ENCODE assay signal across 10 mouse cellular contexts in the genomic region with DNA sequence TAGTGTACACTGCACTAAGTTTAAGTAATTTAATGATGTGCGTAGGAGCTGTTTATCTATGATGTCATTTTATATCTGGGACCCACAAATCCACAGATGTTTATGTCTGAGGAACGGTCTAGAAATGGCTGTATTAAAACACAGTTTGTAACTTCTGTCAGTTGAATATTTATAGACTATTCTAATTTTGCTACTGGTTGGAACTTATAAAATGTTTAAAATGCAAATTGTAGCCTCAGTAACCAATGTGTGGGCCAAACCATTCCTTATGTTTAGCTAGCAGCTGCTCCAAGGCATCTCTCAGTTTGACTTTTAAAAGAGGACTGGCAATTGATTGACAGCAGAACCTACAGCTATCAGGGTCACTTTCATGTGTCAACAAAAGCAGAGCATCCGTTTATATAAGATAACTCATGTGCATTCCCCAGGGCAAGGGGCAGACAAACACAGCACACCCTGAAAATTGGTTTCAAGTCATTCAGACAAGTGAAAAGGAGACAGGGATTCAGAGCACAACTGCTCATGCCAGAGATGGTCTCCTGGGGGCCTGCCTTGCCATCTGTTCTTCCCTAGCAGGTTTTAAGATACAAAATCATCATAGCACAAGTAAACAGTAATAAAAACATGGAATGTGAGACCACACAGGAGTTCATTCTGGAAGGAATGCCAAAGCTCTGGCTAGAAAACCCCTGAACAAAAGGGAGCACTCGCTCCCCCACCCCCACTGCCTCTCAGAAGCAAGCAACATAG. TPM values are rescaled to one million over a fixed set of nuclear protein-coding genes. Genes with fewer than 3 reads are reported as not detected.
DNase-seq lines count a peak whose midpoint lies in the region; ATAC-seq and TF ChIP-seq lines count a peak whose summit lies in the region.
"Had no signal": no experiment of that assay in that cellular context is flagged by ENCODE, and none has a peak within 500 bp of the region (broad histone marks: within the 10 kb centered on the region; RNA-seq: fewer than 3 reads in every experiment).

No protein-coding gene starts in this region.

- H3K27me3 ChIP-seq in embryonic facial prominence, embryonic 12.5 days: no peaks in the 10 kb centered on the region
- H3K27me3 ChIP-seq in hindbrain, postnatal 0 days (ENCODE audit: insufficient read depth, low read length): no peaks in the 10 kb centered on the region
- no peaks in the 10 kb centered on the region for H3K27me3 ChIP-seq in neural tube, embryonic 13.5 days
- H3K27me3 ChIP-seq: limb, embryonic 15.5 days had no signal

- no peaks in the 10 kb centered on the region for H3K9me3 ChIP-seq in embryonic facial prominence, embryonic 12.5 days
- H3K9me3 ChIP-seq in hindbrain, postnatal 0 days (ENCODE audit: low read length): no peaks in the 10 kb centered on the region
- no peaks in the 10 kb centered on the region for H3K9me3 ChIP-seq in neural tube, embryonic 13.5 days
- H3K9me3 ChIP-seq: limb, embryonic 15.5 days had no signal

- no peak for TF ChIP-seq CTCF in hindbrain, postnatal 0 days (IDR thresholded peaks at IDR 0.05; ENCODE audit: low read depth)

- H3K4me1 ChIP-seq in embryonic facial prominence, embryonic 12.5 days: peaks cover 9% of the 10 kb centered on the region; the same call in 1 of the 2 replicates
- no peaks in the 10 kb centered on the region for H3K4me1 ChIP-seq in hindbrain, postnatal 0 days (ENCODE audit: insufficient read depth, low read length)
- peaks cover 11% of the 10 kb centered on the region for H3K4me1 ChIP-seq in neural tube, embryonic 13.5 days (replicated peaks)
- H3K4me1 ChIP-seq: limb, embryonic 15.5 days had no signal

- H3K4me2 ChIP-seq in embryonic facial prominence, embryonic 12.5 days (replicated peaks): no peak overlapping the region
- no peak overlapping the region for H3K4me2 ChIP-seq in hindbrain, postnatal 0 days (ENCODE audit: low read depth, low read length)
- no peak overlapping the region for H3K4me2 ChIP-seq in neural tube, embryonic 13.5 days
- H3K4me2 ChIP-seq: limb, embryonic 15.5 days had no signal

- peak; percentile 32 for DNase-seq in kidney, postnatal 10 days
- no peak for DNase-seq in kidney, adult 9 months
- peak; percentile 67 for DNase-seq in hindbrain, postnatal 0 days (ENCODE audit: low spot score)
- no peak for DNase-seq in urinary bladder, postnatal 25 days (ENCODE audit: low spot score)
- DNase-seq in left cerebral cortex, adult 18-20 months (ENCODE audit: low spot score in 2 of 2): no peak
- DNase-seq in thymus, postnatal 10 days (ENCODE audit: low spot score in 2 of 2): no peak
- DNase-seq: right cerebral cortex, postnatal 25 days had no signal

- H3K27ac ChIP-seq in embryonic facial prominence, embryonic 12.5 days: peak overlapping the region; percentile 36; the same call in 1 of the 2 replicates
- H3K27ac ChIP-seq in hindbrain, postnatal 0 days: peak overlapping the region; percentile 4; the same call in 1 of the 2 replicates
- H3K27ac ChIP-seq in neural tube, embryonic 13.5 days (replicated peaks): peak overlapping the region; percentile 62
- H3K27ac ChIP-seq: limb, embryonic 15.5 days had no signal

- WGBS in embryonic facial prominence, embryonic 12.5 days: 47% methylated on average over 4 of the region's 4 CpGs
- 41% methylated on average over 4 of the region's 4 CpGs for WGBS in hindbrain, postnatal 0 days
- 43% methylated on average over 4 of the region's 4 CpGs for WGBS in neural tube, embryonic 13.5 days

- 0 out of 2 replicates have a peak, but pooled peaks have one; percentile 72 for ATAC-seq in embryonic facial prominence, embryonic 12.5 days (ENCODE audit: insufficient number of reproducible peaks, insufficient read depth, low FRiP score, low TSS enrichment)
- ATAC-seq in hindbrain, postnatal 0 days: peak; percentile 85
- ATAC-seq in neural tube, embryonic 13.5 days (ENCODE audit: low read depth): peak; percentile 75

- H3K9ac ChIP-seq in embryonic facial prominence, embryonic 12.5 days: no peak overlapping the region
- H3K9ac ChIP-seq in hindbrain, postnatal 0 days (replicated peaks; ENCODE audit: low read length): no peak overlapping the region
- H3K9ac ChIP-seq in neural tube, embryonic 13.5 days: no peak overlapping the region
- H3K9ac ChIP-seq: limb, embryonic 15.5 days had no signal

- H3K4me3 ChIP-seq in embryonic facial prominence, embryonic 12.5 days: no peak overlapping the region
- no peak overlapping the region for H3K4me3 ChIP-seq in hindbrain, postnatal 0 days (ENCODE audit: low read length)
- H3K4me3 ChIP-seq in neural tube, embryonic 13.5 days: no peak overlapping the region
- H3K4me3 ChIP-seq: limb, embryonic 15.5 days had no signal

- no peaks in the 10 kb centered on the region for H3K36me3 ChIP-seq in embryonic facial prominence, embryonic 12.5 days
- no peaks in the 10 kb centered on the region for H3K36me3 ChIP-seq in hindbrain, postnatal 0 days (ENCODE audit: insufficient read depth, low read length)
- H3K36me3 ChIP-seq in neural tube, embryonic 13.5 days: no peaks in the 10 kb centered on the region
- H3K36me3 ChIP-seq: limb, embryonic 15.5 days had no signal

RNA-seq across cellular contexts. Expression of gene Ergic2, which starts 48.0 kb away (rescaled TPM):
- polyA plus RNA-seq in embryonic facial prominence, embryonic 12.5 days (2016; fragmentation: Nextera tagmentation; extraction: Ambion mirVana): 206 and 221 TPM in 2 replicates
- 63.1 and 112 TPM in 2 replicates for total RNA-seq in hindbrain, postnatal 0 days (2014; rRNA removed)
- 204 and 211 TPM in 2 replicates for polyA plus RNA-seq in hindbrain, postnatal 0 days (2015; fragmentation: Nextera tagmentation; extraction: Ambion mirVana)
- 218 and 246 TPM in 2 replicates for polyA plus RNA-seq in neural tube, embryonic 13.5 days (2015; fragmentation: Nextera tagmentation; extraction: Ambion mirVana)
- total RNA-seq in left cerebral cortex, adult 18-20 months (2021): 10 to 100 TPM; 67.0 to 74.0 TPM

Comparison
In these comparisons a context has a peak if more than half of its experiments do, and no peak if none do; other contexts are left out.
1. DNase-seq: peak in kidney, postnatal 10 days (single experiment) and hindbrain, postnatal 0 days (single experiment); none in kidney, adult 9 months (single experiment), urinary bladder, postnatal 25 days (single experiment), left cerebral cortex, adult 18-20 months (0 of 2) and thymus, postnatal 10 days (0 of 2).
2. H3K27ac ChIP-seq: peak in every context shown above with its lines; median percentile 62 in neural tube, embryonic 13.5 days; 36 in embryonic facial prominence, embryonic 12.5 days; 4 in hindbrain, postnatal 0 days.
3. Peak in every context shown above with its lines, with median percentiles within 50 percentile points of each other: ATAC-seq.